Mouse (Mus musculus): Measurements from ENCODE around the gene Ercc8.
A peak's percentile ranks its signal among the peaks of the same experiment; 100 is the strongest.

Gene Ercc8

DNA sequence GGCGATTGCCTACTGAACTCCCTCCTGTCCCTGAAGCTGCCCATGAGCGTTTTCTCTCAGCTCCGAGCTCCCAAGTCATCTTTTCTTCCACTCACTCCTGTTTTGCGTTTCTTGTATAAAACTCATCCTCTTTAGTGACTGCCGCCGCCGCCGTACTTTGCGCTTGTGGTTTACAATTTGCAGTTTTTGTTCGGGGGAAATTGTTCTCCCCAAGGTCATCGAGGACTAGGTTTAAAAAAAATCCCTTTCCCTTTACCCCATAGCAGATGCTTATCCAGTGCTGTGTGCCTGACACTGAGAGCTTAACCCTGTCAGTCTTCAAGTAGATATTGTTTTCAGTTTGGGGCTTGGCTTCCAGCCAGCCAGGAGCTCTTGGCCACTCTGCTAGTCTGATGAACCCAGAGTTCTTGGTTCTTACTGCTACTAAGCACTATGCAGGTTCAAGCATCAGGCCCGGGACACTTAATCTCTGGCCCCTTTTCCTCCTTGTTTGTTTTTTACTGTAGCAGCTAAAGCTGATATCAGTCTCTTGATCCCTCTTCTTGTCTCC, 56.8 kb downstream of the Ercc8 start:
- no peak for DNase-seq (ENCODE audit: low spot score in 2 of 2)

DNA sequence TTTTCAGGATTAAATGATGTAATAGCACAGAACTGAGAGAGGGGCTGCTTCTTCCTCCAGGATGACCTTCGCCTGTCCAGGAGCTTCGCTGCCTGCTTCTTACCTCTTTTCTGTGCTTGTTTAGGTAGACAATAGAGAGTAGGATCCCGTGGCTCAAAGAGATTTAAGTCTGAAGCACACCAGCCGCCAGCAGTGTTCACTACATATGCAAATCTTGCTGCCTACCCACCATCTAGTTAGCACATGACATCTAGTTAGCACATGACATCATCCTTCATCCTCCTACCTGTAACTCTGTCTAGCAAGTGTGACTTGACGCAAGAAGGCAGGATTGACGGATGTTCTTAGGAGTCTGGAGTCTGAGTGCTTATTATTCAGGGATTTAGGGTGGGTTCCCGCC, 61.2 kb downstream of the Ercc8 start:
- DNase-seq (ENCODE audit: low spot score in 2 of 2): no peak

DNA sequence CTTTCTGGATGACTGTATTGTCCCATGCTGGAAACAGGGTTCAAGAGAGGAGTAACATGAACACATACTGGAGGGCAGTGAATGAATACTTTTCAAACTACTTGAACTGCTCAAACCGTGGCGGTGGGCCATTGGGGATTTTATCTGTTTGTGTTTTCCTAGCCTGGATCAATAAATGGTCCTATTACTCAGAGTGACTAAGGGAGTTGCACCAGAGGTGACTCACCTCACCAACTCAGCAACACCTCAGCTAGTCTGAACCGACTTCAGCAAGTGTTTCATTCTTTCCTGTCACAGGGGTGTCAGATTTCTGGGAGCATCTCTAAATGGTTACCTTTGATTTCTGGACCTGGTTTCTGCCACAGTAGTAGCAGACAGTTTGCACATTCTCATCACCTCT, 70.7 kb downstream of the Ercc8 start:
- no peak for DNase-seq (ENCODE audit: low spot score in 2 of 2)

DNA sequence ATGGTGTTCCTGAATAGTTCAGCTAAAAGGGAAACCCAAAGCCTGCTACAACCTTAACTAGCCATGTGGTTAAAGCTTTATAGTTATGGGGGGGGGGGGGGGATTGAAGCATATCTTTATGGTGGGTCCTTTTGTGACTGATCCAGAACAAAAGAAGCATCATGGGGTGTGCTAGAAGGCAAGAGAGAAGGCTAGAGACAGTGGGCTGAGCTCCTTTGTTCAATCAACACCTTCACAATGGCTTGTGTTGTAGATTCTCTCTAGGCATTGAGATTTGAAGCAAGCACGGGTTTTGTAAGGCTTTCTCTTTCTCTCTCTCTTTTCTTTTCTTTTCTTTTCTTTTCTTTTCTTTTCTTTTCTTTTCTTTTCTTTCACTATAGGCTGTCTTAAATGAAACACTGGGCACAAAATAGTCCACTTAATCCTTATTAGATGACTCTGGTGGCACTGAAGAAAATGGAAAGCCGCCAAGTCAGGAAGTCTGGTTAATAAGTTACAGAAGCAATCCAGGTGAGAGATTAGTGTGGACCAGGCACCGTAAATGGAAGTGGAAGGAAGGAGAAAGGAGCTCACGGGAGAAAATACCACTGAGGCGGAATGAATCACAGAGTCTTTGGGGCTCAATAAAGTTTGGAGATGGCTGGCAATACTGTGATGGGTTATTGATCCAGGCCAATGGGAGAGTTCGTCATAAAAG, 71.3 kb downstream of the Ercc8 start:
- DNase-seq (ENCODE audit: low spot score in 2 of 2): no peak

DNA sequence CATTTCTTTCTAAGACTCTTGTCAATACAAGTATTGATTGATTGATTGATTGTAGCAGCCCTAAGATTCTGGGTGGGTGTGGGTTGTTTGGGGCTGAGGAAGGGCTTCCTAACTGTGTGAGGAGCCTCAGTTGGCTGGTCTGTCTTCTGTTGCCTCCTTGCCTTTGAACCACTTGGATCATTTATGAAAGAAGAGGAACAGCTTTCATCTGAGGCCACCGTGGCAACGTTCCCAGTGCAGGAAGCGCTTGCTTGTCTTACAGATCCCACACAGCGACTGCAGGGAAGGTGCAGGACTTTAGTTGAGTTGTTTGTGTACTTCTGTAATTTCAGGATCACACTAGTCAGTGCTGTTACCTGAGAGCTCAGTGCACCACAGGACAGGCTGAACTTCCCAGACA, 81.5 kb downstream of the Ercc8 start:
- DNase-seq (ENCODE audit: low spot score in 2 of 2): peak in 1 of 2 experiments; percentile 11

DNA sequence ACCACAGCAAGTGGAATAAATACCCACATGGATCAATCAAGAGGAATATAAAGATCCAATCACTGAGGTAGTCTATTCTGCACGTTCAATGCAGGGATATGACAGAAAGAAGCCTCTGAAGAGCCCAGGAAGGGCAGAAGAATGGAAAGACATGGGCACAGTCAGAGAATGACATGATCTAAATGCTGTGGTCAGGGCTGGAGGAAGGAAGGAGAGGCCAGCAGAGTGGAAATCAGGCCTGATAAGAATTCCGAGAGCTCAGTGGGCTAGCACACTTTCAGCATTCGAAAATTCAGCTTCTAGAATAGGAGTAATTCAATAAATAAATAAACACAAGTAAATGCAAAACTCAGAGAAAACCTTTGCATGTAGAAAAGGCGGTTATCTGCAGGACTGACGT, 83.2 kb downstream of the Ercc8 start:
- no peak for DNase-seq (ENCODE audit: low spot score in 2 of 2)

Measured in left cerebral cortex, adult 9 months (tissue).